Mouse (Mus musculus): ENCODE measurements at regions not wholly inside any gene's neighbourhood (a gene's known extent, or its start where the extent isn't known, plus 50 kb on each side); places are given as distances from the start of the nearest gene placed in this dataset.

DNA sequence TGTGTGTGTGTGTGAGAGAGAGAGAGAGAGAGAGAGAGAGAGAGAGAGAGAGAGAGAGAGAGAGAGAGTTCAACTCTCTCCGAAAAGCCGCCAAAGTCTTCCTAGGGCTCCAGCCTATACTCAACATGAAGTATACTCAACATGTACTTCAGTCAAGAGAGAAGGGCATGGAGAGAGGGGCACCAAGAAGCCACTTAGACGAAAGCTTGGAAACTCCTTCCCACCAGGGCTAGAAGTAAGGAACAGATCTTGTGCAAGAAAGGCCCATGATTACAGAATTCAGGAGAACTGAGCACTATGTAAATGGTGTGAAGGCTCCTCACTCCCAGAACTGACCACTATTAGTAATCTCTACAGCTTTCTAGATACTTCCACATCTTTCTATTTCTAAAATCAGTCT, 467.4 kb upstream of the Hs6st1 start:
- DNase-seq, result no peak

DNA sequence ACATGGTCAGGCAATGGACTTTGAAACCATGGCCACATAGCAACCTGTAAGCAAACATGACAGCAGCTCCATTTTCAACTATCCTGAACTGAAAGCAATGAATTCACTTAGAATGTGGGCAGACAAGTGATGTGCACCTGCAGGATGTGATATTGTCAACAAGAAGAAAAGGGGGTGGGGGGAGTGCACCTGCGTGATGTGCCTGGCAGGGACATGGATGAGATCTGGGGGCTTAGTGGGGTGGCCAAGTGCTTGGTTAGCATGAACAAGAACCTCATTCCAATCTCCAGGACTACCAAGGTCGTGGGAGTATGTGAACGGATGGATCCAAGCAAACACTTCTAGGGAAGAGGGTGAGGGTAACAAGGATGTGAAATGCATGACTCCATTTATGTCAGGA, 453.1 kb upstream of the Hs6st1 start:
- DNase-seq, result no peak

DNA sequence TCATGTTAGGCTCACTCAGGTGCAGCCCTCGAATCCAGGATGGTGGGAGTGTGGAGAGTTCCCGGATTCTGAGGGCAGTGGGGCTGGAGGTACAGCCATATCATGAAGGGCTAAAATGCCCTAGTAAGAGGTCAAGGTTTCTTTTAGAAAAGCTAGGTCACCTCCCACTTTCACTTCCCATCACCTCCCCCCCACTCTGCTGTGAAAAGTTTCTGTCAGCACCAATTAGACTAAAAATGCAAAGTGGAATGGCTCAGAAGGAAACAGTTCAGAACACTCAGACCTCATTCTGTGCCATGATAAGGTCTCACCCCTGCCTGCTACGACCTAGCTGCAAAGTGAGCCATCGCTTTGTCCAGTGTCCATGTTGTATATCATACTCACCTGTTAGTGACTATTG, 448.7 kb upstream of the Hs6st1 start:
- DNase-seq, result no peak

DNA sequence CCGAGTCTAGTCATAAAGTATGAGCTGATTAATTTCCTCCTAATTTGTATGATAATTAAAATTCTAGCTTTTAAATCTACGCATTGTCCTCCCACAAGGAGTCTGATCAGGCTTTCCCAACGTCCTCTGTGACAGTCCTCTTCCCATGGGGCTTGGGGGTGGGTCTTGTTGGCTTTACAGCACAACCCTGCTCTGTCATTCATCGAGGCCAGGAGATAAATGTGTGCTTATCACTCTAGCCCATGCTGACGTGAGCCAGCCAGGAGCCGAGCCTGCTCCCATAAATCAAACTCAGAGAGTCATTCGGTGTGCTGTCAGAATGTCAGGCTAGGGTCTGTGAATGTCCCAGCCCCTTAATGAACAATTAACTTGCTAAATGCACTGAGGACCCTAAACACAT, 425.6 kb upstream of the Hs6st1 start:
- DNase-seq, result no peak

DNA sequence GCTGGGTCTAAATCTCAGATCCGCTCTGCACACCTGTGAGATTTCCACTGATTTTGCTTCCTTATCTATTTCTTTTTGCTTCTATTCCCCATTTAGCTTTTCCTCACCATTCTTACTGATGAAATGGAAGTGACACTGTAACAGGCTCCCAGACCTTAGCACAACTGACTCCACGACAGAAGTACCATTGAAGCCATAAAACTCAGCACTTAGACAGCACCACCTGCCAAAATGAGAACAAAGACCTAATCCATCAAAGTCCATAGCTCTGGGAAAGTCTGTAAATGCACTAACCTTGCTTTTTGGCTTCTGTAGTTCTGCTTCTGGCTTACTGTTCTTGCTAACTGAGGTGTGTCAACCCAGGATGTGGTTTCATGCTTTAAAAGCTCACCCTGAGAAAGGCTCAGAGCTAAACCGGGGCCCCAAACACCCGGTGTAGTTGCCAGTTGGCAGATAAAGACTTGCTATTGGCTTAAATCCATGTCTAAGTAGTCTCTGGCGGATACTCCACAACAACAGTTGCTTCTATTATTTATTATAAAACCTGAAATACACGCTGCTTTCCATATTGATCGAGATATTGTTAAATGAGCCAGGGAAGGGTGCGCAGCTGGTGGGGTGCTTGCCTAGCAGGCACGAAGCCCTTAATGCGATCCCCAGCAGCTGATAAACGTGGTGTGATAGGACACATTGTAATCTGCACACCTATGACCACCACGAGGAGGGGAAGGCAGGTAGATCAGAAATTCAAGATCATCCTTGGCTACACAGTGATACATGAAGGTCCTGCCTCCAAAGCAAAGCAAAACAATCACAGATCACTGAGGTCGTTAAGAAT, 414.9 kb upstream of the Hs6st1 start:
- no peak for DNase-seq

DNA sequence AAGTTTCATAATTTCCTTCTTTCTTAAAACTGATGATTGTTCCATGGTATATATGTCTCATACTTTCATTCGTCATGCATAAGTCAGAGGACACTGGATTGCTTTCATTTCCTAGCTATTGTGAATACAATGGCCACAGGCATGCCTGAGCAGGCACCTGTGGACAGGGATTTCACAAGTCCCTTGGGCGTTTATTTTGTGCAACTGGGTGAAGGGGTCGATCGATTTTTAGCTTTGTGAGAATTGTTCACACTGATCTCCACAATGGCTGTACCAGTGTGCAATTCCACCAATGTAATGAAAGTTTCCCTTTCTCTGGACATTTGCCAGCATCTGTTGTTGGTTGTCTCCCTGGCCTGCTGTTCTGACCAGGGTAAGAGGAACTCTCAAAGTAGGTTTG, 405.2 kb upstream of the Hs6st1 start:
- DNase-seq, result no peak

DNA sequence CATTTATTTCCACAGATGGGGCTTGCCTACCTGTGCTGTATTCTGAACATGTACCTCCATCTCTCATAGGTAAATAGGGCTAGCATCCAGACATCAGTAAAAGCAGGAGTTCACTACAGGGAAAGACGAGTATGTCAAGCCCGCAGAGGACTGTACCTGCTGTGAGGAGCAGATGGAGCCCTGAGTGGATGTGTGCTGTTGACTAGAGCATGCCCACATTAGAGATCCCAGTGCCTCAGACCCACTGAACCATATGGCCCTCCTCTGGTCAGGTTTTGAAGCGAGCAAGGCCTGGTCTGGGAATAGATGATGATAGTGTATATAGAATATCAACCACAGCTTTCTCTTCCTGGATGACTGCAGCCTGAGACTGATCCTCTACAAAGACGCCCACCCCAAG, 394.7 kb upstream of the Hs6st1 start:
- DNase-seq, result no peak

DNA sequence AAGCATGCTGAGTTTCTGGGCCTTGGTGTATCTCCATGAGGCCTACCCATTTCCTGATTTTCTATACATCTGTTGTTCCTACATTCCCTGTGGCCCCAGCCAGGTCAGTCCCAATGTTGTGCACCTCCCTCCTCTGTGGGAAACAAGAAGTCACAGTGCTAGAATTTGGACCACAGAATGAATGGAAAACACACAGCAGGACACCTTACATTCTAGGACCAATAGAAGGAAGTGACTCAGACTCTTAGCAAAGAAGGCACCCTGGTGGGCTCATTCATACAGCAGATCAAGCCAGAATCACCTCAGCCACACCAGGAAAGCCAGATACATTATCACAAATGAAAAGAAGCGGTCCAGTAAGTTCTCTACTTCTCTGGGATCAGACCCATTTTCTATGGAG, 394.2 kb upstream of the Hs6st1 start:
- no peak for DNase-seq

DNA sequence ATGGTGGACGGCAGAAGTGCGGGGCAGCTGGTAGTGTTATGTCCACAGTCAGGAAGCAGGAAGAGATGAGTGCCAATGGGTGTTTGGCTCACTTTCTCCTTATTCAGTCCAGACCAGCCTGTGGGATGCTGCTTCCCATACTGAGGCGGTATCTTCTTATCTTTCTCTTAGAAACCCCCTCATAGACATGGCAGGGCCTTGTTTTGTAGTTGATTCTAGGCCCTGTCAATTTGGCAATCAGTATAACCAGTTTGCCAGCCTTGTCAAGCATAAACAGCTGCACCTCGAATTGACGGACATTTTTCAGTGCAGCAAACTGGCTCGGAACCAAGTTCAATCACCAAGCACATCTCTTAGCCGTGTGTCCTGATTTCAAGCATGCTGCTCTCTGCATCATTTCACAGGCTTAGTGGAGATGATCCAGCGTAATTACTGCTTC, 385.7 kb upstream of the Hs6st1 start:
- DNase-seq, result no peak

DNA sequence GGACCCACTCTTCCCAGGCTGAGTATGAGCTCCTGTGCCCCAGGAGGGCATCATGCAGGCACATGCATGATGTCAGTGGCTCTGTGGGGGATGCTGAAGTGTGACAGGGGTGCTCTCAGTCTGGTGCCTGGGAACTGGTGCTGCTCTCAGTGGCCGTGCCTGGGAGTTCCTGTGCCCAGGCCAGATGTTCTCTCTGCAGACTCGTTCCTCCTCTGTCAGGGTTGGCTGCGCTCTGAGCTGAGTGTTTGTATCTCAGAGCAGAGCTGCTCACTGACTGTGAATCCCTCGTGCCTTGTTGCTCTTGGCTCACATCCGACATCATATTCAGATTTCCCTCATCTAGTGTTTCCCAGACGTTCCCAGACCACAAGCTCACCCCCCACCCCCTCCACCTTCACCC, 382.5 kb upstream of the Hs6st1 start:
- DNase-seq, result no peak

DNA sequence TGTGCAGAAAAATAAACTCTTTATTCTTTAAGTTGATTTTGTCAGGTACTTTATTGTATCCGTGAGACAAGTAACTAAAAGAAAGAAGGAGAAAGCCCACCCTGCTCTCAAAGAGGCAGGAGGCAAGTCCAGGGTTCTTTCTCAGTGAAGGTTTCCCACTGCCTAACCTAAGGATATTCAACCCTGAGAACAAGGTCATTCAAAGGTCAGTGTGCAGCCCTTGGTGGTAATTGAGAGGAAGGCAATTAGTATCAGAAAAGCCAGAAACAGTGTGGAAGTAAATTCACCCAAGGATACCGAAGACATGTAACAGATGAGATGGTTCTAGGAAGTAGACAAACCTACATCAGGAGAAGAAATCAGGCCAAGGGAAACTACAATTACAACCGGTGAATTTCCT, 373.9 kb upstream of the Hs6st1 start:
- DNase-seq, result no peak

DNA sequence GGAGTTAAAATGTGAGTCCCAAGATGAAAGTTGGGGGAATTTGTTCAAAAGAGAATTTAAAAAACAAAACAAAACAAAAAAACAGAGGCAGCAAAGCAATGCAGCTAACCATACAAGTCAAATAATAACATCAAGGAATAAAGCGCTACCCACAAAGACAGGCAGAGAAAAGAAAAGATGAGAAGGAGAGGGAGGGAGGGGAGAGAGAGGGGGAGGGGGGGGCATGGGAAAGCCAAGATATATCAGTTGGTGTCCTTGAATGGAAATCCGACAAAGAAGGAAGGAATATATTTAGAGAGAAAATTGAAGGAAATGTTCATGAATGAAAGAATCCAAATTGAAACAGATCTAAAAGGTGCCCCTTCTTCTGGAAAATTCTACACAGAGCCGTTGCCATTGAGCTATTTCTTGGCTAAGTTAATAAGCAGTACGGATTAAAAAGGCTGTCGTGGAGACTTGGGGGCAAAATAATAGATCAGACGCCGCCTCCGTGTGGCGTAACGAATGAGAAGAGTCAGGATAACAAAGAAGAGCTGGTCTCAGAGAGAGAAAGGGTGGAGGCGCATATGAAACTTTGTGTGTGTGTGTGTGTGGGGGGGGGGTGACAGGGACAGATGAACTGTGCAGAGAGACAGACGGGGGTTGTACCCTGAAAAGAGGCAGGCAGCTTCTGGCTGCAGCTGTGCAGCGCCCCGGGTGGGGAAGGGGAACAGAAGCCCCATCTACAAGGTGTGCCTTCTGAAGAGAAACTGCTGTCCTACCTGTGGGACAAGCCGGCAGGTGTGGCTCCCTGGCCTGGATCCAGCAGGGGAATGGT, 373.2 kb upstream of the Hs6st1 start:
- DNase-seq, result no peak

DNA sequence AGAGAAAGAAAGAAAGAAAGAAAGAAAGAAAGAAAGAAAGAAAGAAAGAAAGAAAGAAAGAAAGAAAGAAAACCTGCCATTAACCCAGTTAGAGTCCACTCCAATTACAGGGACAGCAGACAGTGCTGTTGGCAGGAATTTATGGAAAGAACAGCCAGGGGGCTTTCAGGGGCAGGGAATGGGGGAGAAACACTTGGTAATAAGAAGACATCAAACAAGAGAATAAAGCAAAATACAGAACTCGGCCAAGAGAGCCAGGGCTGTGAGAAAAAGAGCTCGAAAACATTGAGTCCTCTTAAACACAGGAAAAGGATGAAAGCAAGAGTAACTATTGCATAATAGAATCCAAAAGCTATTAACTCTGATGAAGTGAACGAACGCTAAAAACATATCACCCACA, 371.0 kb upstream of the Hs6st1 start:
- DNase-seq, result no peak

DNA sequence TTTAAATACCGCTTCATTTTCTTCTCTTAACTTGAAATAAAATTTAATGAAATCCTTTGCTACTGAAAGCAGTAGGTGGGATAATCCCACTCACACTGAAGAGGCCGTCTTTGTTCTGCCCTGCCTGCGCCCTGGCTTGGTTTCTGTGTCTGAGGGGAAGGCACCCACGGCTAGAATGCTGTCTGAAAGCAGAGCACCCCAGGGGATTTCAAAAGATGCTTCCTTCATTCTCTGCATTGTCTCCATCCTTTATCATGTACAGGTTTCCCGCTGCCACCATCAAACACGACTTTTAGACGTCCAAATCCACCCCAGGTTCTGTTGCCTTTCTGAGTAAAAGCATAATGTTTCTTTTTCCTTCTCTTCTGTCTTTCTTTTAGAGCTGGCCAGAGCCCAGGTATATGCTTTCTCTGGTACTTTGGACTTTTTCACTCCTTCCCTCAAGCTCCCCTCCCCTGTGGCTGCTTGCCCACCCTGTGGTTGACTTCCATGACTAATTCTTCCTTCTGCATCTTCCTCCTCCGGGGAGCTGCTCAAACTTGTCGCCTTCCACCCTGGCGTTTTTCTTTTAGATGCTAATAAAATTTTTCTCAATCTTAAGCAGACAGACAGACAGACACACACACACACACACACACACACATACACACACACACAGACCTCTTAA, 370.2 kb upstream of the Hs6st1 start:
- DNase-seq, result no peak

DNA sequence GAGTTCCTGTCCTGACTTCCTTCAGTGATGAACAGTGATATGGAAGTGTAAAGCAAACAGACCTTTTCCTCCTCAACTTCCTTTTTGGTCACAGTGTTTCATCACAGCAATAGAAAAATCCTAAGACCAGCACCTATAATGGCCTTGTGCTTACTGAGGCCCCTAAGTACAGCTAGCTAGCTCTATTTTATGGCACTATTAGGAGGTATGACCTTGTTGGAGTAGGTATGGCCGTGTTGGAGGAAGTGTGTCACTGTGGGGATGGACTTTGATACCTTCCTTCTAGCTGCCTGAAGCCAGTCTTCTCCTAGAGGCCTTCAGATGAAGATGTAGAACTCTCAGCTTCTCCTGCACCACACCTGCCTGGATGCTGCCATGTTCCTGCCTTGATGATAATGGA, 365.6 kb upstream of the Hs6st1 start:
- no peak for DNase-seq

DNA sequence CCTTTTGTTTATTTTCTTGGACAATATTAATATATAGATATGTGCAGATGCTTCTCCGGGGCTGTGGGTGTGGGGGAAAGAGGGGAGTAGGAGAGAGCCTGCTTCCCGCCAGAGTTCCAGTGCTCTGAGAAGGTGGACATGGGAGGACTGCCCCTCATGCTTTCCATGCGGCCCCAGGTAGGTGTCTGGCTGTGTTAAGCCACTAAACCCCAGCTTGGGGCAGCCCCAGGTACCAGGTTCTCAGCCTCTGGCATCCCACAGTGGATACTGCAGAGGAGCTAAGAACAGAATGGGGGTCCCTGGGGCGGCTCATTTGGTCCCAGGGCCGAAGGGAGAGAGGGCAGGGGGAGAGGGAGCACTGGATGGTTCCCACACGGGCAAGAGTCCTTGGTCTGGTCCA, 361.9 kb upstream of the Hs6st1 start:
- no peak for DNase-seq

DNA sequence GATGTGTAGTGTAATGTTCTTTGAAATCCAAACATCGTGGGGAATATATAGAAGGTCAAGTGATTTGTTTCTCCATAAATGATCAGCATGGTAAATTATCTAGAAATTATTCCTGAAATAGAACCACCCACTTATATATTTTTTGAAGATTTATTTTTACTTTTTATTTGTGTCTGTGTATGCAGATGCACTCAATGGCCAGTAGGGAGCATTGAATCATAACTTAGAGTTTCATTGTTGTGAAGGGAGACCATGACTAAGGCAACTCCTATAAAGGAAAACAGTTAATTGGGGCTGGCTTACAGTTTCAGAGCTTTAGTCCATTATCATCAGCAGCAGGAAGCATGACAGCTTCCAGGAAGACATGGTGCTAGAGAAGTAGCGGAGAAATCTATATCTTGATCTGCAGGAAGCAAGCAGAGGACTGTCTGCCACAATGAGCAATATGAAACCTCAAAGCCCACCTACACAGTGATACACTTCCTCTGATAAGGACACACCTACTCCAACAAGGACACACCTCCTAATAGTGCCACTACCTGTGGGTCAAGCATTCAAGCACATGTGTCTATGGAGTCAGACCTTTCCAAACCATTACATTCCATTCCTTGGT, 359.9 kb upstream of the Hs6st1 start:
- no peak for DNase-seq

DNA sequence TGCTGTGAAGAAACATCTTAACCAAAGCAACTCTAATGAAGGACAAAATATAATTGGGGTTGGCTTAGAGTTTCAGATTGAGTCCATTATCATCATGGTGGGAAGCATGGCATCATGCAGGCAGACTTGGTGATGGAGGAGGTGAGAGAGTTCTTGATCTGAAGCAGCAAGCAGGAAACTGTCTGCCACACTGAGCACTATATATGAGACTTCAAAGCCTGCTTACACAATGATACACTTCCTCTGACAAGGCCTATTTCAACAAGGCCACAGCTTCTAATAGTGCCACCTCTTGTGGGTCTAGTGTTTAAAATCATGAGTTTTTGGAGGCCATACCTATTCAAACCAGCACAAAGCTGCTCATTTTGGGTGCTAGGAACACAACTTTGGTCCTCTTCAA, 359.0 kb upstream of the Hs6st1 start:
- DNase-seq, result no peak

DNA sequence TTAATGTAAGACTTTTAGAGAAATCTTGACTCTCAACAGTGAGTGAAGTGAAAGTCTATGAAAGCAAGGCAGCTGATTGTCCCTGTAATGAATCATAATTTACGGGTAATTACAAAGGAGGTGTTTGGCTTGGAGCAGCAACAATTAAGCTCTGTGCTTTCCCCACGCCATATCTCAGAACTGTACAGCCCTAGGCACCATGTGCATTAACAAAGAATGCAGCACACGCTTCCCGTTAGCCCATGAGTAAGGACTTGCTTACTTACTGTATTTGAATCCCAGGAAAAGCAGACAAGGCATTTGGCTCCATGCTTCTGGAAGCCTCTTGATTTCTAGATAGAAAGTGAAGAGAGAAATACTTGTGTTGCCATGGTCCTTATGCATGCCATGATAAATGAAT, 354.2 kb upstream of the Hs6st1 start:
- DNase-seq, result no peak

DNA sequence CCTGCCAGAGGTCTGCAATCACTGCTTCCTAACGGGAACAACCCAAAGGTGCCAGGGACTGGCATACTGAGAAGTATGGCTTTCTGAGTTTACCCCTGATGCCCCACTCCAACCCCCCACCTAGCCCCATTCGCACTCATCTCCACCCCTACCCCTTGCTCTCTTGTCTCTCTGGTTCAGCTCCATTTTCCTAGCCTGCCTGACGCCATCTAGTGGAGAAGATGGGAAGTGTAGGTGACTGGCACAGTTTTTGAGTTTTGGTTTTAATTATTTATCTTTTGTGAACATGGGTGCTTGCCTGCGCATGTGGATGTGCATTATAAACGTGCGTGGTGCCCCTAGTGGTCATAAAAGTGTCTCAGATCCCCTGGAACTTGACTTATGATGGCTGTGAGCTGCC, 352.3 kb upstream of the Hs6st1 start:
- no peak for DNase-seq

DNA sequence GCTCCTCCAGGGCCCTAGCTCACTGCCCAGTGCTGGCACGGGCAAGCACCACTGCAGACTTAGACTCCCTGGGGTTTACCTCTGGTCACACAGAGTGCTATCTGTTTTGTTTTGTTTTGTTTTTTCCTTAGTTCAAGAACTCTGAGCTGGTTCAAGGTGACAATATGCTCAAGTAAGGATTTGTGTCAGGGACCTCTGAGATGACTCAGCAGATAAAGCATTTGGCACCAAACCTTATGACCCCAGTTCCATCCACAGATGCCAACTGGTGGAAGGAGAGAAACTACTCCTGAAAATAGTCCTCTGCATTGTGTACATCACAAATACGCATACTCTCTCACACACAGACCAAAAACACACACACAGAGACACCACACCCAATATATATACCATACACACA, 351.0 kb upstream of the Hs6st1 start:
- DNase-seq, result no peak

DNA sequence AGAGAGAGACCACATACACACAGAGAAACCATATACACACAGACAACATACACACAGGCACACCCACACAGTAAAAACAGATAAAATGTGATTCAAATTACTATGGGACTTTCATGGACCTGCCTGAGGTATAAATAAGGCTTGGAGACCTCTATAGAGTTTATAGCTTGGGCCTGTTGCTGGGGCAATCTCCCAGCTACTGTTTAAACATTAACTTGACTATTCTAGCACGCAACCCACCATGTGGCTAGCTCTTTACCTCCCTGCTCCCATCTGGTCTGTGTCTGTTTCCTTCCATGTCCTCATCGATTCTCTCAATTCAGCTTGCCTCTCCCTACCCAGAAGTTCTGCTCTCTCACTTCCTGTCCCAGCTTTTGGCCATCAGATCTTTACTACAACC, 350.5 kb upstream of the Hs6st1 start:
- no peak for DNase-seq

DNA sequence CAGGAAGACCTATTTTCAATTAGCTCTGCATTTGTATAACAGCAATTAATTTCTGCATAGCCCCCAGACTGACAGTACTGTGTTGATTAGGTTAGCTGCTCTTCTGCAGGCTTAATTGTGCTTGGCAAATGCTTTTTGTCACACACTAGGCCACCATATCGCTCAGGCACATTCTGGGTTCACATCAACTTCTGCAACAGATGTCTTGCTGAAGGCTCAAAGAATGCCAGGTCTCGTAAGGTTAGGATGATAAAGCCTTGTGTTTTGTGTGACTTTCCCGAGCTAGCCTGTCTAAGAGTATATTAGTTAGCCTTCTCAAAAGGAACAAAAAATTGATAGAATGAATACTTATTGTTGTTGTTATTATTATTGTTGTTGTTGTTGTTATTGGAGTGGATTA, 348.1 kb upstream of the Hs6st1 start:
- no peak for DNase-seq

Data from right cerebral cortex, adult 18-20 months (tissue).